Mouse (Mus musculus) embryonic fibroblast, embryonic 13.5 days (primary cell): ENCODE data around the gene Dock11.

Source experiments
- CTCF ChIP-seq: IDR thresholded peaks from 2 replicates; pipeline ENCODE4 v1.5.1; 2011; ENCODE audit warnings: mild to moderate bottlenecking, control low read depth, low read length, moderate library complexity, borderline replicate concordance; ENCODE audit not compliant: insufficient read depth
- POLR2A ChIP-seq: IDR thresholded peaks from 2 replicates; pipeline ENCODE4 v1.6.1; 2011; ENCODE audit warnings: low read depth, mild to moderate bottlenecking, control low read depth, low read length, moderate library complexity

DNA sequence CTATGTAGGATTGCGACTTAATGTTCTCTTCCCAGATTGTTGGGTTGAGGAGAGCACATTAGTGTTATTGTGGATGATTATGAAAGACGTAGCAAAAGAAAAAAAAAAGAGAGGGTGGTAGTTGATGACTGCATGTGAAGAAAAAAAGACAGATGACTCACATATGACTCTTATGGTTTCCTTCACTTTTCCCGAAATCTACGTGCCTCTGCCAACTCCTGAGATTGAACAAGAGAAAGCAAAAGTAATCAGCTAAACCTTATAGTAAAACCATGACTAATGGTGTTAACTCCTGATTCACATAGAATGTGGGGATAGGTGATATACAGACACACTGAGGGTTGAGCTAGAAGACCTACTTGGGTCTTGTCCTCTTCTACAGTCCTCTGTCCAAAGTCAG is 226.5 kb downstream of the Dock11 start:
- TF ChIP-seq CTCF (no peak), POLR2A (no peak)
